Mouse (Mus musculus): ENCODE results near the gene Rsad2. TPM values are rescaled to one million over a fixed set of nuclear protein-coding genes. Genes with fewer than 3 reads are reported as not detected.
"Not testable (repeated sequence)": the region's sequence is repeated elsewhere in the genome, so short reads cannot be mapped to it uniquely, and the experiment has no call there.

Gene Rsad2
- polyA plus RNA-seq (2014; fragmentation: Nextera tagmentation; extraction: Ambion mirVana): 0.25 and 0.27 TPM in 2 replicates

DNA sequence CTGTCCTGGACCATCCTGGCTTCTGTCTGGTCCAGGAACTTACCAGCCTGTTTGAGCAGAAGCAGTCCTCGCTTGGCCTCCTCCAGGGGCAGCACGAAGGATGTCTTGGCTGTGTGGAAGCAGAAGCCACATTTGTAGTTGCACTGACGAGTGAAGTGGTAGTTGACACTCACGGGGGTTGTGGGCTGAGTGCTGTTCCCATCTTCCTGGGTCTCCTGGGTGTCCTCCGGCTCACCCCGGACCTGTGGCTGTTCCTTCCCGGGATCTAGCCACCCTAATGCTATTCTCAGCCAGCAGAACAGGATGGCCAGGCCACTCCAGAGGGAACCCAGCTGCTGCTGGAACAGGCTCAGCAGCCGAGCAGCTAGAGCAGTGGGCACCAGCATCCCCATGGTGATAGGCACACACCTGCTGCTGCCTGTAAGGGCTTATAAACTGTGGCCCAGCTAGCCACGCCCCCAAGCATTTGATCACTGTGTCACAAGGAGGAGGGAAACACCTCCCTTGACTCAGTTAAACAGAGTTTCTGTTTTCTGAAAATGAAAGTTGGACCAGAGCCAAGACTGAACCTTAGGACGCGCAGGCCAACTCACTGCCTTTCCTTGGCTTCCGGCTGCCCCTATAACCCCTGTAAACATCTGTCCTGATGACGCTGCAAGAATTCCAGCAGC is at the start of gene Rsad2:
Rsad2 (minus strand) TSS at position 425 of the 671 bp plus-strand sequence.
- Histone ChIP-seq H3K36me3 (ENCODE audit: control insufficient read depth, insufficient read depth, low read length) (no peaks in the 10 kb centered on the region), H3K4me2 (replicated peaks; ENCODE audit: low read depth, low read length) (peak within 1 kb of the TSS; percentile 15), H3K9ac (replicated peaks; ENCODE audit: low read depth, low read length) (no peak within 1 kb of the TSS), H3K9me3 (ENCODE audit: control insufficient read depth, low read depth, low read length) (no peaks in the 10 kb centered on the region), H3K4me3 (ENCODE audit: low read depth, low read length) (no peak within 1 kb of the TSS), H3K4me1 (ENCODE audit: control insufficient read depth, insufficient read depth, low read length) (peaks cover 7% of the 10 kb centered on the region; the same call in 1 of the 2 replicates), H3K27ac (ENCODE audit: low read length) (no peak within 1 kb of the TSS), H3K27me3 (ENCODE audit: control insufficient read depth, insufficient read depth, low read length) (no peaks in the 10 kb centered on the region)
- WGBS: 25% methylated on average over 13 of the region's 13 CpGs
- ATAC-seq (ENCODE audit: insufficient number of reproducible peaks, insufficient read depth, low FRiP score, low read depth): peak; percentile 84

DNA sequence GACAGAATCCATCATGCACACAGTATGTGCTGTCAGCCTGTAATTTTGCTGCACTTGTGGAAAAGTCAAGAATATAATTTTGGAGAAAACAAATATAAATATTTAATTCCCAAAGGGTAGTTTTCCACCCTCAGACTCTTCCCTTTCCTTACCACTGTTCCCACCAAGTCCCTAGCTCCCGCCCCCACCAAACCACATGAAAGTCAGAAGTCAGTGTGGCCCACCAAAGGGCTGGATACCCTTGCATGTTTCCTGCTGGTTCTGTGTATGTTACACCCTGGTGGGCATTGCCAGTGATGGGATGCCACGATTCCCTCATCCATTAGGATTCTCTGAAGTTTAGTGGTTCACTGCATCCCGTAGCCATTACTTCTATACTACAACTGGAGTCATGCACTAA is 44.8 kb upstream of the Rsad2 start:
- no peaks in the 10 kb centered on the region for H3K36me3 ChIP-seq (ENCODE audit: control insufficient read depth, insufficient read depth, low read length)
- WGBS: 87% methylated on average over 3 of the region's 3 CpGs
- H3K9ac ChIP-seq (replicated peaks; ENCODE audit: low read depth, low read length): no peak overlapping the region

DNA sequence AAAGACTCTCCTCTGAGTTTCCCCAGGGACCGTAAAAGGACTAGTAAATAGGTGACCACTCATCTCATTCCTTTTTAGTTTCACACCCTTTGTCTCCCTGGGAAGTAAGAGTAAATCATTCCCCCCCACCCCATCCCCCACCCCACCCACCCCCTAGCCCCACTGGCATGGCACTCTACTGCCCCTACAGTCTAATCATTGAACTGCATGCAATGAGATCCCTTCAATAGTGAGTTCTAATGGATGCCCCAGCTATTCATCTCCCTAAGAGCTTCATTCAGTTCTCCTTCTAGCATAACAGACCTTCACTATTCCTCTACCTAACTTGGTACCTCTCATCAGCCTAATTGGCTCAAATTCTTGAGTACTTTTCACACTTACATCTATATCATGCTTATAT is 33.7 kb upstream of the Rsad2 start:
- whole genome bisulfite sequencing: 91% methylated on average over 1 of the region's 1 CpGs
- no peak for ATAC-seq (ENCODE audit: insufficient number of reproducible peaks, insufficient read depth, low FRiP score, low read depth)

More for the DNA sequence above, 44.8 kb upstream of the Rsad2 start:
- no peak for ATAC-seq (ENCODE audit: insufficient number of reproducible peaks, insufficient read depth, low FRiP score, low read depth)
- no peaks in the 10 kb centered on the region for H3K27me3 ChIP-seq (ENCODE audit: control insufficient read depth, insufficient read depth, low read length)
- no peak overlapping the region for H3K4me3 ChIP-seq (ENCODE audit: low read depth, low read length)
- no peaks in the 10 kb centered on the region for H3K4me1 ChIP-seq (ENCODE audit: control insufficient read depth, insufficient read depth, low read length)
- no peak overlapping the region for H3K27ac ChIP-seq (ENCODE audit: low read length)
- H3K9me3 ChIP-seq (ENCODE audit: control insufficient read depth, low read depth, low read length): no peaks in the 10 kb centered on the region
- H3K4me2 ChIP-seq (replicated peaks; ENCODE audit: low read depth, low read length): no peak overlapping the region

DNA sequence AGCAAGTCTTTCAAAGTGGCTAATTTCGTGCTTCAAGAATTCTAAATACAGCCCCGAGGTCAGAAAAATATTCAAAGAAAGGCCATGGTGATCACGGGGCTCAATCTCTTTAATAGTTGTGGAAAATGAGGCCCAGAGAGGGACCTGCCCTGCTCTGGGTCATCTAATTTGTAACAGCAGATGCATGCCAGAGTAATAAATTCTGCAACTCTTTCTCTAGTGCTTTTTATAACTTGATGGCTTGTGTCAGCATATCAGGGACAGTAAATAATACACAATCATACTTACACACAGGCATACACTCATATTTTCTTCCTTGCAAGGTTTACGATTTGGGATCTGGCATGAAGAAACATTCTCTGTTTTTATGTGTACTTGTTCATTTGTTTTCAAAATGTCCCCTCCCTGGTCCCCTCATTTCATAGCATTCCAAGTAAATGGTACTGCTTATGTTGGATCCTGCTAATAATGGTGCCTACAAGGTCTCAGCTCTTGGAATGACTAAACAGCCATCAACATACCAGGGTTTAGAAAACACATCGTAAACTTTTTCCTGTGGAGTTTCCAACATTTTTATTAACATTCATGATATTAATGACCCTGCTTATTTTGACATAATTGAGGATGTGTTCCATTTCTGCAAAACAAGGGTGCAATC is 32.5 kb upstream of the Rsad2 start:
- ATAC-seq (ENCODE audit: insufficient number of reproducible peaks, insufficient read depth, low FRiP score, low read depth): no peak
- Histone ChIP-seq H3K27me3 (ENCODE audit: control insufficient read depth, insufficient read depth, low read length) (no peaks in the 10 kb centered on the region), H3K4me1 (ENCODE audit: control insufficient read depth, insufficient read depth, low read length) (no peaks in the 10 kb centered on the region), H3K9ac (replicated peaks; ENCODE audit: low read depth, low read length) (no peak overlapping the region), H3K4me2 (replicated peaks; ENCODE audit: low read depth, low read length) (no peak overlapping the region), H3K9me3 (ENCODE audit: control insufficient read depth, low read depth, low read length) (no peaks in the 10 kb centered on the region), H3K4me3 (ENCODE audit: low read depth, low read length) (no peak overlapping the region), H3K36me3 (ENCODE audit: control insufficient read depth, insufficient read depth, low read length) (no peaks in the 10 kb centered on the region), H3K27ac (ENCODE audit: low read length) (no peak overlapping the region)
- WGBS: 55% methylated on average over 5 of the region's 5 CpGs

More for the DNA sequence above, 33.7 kb upstream of the Rsad2 start:
- H3K4me1 ChIP-seq (ENCODE audit: control insufficient read depth, insufficient read depth, low read length): no peaks in the 10 kb centered on the region
- no peak overlapping the region for H3K9ac ChIP-seq (replicated peaks; ENCODE audit: low read depth, low read length)
- H3K27ac ChIP-seq (ENCODE audit: low read length): no peak overlapping the region
- no peak overlapping the region for H3K4me2 ChIP-seq (replicated peaks; ENCODE audit: low read depth, low read length)
- no peaks in the 10 kb centered on the region for H3K27me3 ChIP-seq (ENCODE audit: control insufficient read depth, insufficient read depth, low read length)
- no peaks in the 10 kb centered on the region for H3K9me3 ChIP-seq (ENCODE audit: control insufficient read depth, low read depth, low read length)
- H3K36me3 ChIP-seq (ENCODE audit: control insufficient read depth, insufficient read depth, low read length): no peaks in the 10 kb centered on the region
- H3K4me3 ChIP-seq (ENCODE audit: low read depth, low read length): no peak overlapping the region

DNA sequence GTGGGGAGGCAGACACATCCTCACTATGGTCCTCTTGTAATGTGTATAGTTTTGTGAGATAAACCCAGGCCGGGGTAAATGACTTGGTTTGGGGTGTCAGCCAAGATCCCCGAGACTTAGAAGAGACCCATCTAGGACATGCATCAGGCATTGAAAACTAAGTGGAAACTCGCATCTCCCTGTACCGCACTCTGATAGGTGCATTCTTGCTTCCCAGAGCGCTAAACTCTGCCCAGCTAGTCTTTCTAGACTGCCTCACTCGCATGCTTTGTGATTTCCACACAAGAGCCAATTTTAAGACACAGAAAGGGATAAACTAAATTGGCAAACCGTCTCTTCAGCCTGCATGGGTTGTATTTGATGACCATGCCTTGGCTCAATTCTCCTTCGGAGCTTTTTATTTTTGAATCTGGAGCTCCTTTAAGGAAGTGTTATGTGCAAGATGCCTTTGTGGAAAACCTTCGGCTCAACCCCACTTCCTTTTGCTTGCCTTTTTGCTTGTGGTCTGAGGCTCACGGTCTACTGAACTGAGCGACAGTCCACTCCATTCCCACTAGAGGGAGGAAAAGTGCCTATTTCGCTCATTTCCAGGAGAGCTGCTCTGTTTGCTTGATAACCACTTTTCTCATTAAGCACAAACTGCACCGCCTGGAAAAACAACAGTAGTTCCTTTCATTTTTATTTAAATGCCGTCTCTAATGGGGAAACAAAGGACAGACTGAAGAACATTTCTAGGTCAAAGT is 31.8 kb upstream of the Rsad2 start:
- Histone ChIP-seq H3K4me2 (replicated peaks; ENCODE audit: low read depth, low read length) (no peak overlapping the region), H3K27ac (ENCODE audit: low read length) (no peak overlapping the region), H3K27me3 (ENCODE audit: control insufficient read depth, insufficient read depth, low read length) (no peaks in the 10 kb centered on the region), H3K9me3 (ENCODE audit: control insufficient read depth, low read depth, low read length) (no peaks in the 10 kb centered on the region), H3K4me1 (ENCODE audit: control insufficient read depth, insufficient read depth, low read length) (no peaks in the 10 kb centered on the region), H3K36me3 (ENCODE audit: control insufficient read depth, insufficient read depth, low read length) (no peaks in the 10 kb centered on the region), H3K4me3 (ENCODE audit: low read depth, low read length) (no peak overlapping the region), H3K9ac (replicated peaks; ENCODE audit: low read depth, low read length) (no peak overlapping the region)
- WGBS: 55% methylated on average over 14 of the region's 14 CpGs
- ATAC-seq (ENCODE audit: insufficient number of reproducible peaks, insufficient read depth, low FRiP score, low read depth): no peak

DNA sequence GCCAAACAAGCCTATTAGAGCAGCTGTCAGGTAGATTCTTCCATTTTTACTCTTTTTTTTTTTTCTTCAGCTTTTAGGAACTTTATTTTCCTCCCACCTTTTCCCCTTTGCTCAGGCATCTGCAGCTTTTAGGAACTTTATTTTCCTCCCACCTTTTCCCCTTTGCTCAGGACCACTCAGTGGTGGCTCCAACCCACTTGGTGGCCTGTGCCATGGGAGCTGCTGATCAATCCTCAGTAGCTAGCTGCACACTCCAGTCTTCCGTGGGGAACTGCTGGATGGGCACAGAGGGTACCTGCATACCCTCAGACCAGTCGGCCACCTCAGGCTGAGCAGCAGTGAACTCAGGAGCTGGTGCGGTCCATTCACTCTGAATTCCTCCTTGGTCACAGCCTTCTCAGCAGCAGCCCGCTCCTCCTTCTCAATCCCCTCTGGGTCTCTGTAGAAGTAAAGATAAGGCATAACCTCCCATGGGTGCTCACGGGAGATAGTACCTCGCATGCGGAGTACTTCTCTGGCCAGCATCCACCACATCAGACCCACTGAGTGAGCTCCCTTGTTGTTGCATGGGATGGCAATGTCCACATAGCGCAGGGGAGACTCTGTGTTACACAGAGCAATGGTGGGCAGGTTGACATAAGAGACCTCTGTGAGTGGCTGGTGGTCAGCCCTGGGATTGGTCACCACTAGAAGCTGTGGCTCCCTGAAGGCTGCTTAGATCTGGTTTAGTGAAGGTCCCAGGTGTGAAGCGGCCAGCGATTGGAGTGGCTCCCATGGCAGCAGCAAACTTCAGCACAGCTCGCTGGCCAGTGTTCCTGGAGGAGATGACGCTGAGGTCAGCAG is 29.7 kb upstream of the Rsad2 start:
- not testable (repeated sequence) for H3K27ac ChIP-seq (ENCODE audit: low read length); ATAC-seq (ENCODE audit: insufficient number of reproducible peaks, insufficient read depth, low FRiP score, low read depth); H3K4me1 ChIP-seq (ENCODE audit: control insufficient read depth, insufficient read depth, low read length); H3K4me3 ChIP-seq (ENCODE audit: low read depth, low read length); H3K9me3 ChIP-seq (ENCODE audit: control insufficient read depth, low read depth, low read length); H3K36me3 ChIP-seq (ENCODE audit: control insufficient read depth, insufficient read depth, low read length); H3K27me3 ChIP-seq (ENCODE audit: control insufficient read depth, insufficient read depth, low read length); H3K9ac ChIP-seq (replicated peaks; ENCODE audit: low read depth, low read length); H3K4me2 ChIP-seq (replicated peaks; ENCODE audit: low read depth, low read length)
- 89% methylated on average over 12 of the region's 12 CpGs for WGBS

DNA sequence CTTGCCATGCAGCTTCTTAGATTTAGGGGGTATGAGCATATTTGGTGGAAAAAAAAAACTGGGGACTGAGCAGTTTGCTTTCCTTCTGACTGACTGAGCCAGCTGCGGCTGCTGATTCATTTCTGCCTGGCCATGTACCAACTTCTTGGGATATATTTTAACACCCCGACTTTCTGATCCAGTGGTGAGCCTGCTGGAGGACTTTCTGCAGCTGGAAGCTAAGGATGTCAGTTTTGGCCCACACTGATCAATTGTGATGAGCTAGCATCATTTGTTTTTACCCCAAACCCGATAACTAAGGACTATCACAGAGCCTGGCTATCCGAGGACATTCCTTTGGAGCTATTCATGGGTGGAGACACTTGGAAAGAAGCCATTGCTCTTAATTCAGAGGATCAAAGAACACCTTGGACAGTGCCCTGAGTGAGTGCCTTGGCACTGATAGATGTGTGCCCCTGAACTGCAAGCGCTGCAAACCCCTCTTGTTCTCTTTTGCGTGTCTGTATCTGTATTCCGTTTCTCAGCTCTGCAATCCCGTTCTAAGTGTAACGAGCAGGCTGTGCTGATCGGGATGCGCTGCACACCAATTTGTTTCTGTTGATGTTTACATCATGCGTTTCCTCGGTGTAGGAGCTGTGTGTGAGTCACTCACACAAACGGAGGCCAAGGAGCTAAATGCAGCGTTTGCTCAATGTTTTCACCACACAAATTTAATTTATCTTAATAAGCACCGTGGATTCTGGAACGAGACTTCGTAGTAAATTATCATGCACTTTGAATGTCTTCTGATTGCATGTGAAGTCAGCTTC is 22.1 kb upstream of the Rsad2 start:
- Histone ChIP-seq H3K4me3 (ENCODE audit: low read depth, low read length) (no peak overlapping the region), H3K9ac (replicated peaks; ENCODE audit: low read depth, low read length) (no peak overlapping the region), H3K27me3 (ENCODE audit: control insufficient read depth, insufficient read depth, low read length) (no peaks in the 10 kb centered on the region), H3K9me3 (ENCODE audit: control insufficient read depth, low read depth, low read length) (no peaks in the 10 kb centered on the region), H3K36me3 (ENCODE audit: control insufficient read depth, insufficient read depth, low read length) (no peaks in the 10 kb centered on the region), H3K4me2 (replicated peaks; ENCODE audit: low read depth, low read length) (no peak overlapping the region), H3K27ac (ENCODE audit: low read length) (no peak overlapping the region), H3K4me1 (ENCODE audit: control insufficient read depth, insufficient read depth, low read length) (no peaks in the 10 kb centered on the region)
- 76% methylated on average over 18 of the region's 18 CpGs for WGBS
- ATAC-seq (ENCODE audit: insufficient number of reproducible peaks, insufficient read depth, low FRiP score, low read depth): no peak
